Mouse (Mus musculus) bone marrow, adult 2 months (tissue): ENCODE results near the gene Oser1.

Source experiments
- CTCF ChIP-seq: fragments of 200-500 bp; IDR thresholded peaks from 2 replicates; pipeline ENCODE4 v1.5.1; 2011; ENCODE audit warnings: low read length, control low read depth; ENCODE audit not compliant: control insufficient read depth, insufficient read depth
- POLR2A ChIP-seq: fragments of 200-500 bp; IDR thresholded peaks from 2 replicates; pipeline ENCODE4 v1.6.1; 2011; ENCODE audit warnings: low read depth, mild to moderate bottlenecking, control low read depth, low read length, borderline replicate concordance; ENCODE audit not compliant: control insufficient read depth

DNA sequence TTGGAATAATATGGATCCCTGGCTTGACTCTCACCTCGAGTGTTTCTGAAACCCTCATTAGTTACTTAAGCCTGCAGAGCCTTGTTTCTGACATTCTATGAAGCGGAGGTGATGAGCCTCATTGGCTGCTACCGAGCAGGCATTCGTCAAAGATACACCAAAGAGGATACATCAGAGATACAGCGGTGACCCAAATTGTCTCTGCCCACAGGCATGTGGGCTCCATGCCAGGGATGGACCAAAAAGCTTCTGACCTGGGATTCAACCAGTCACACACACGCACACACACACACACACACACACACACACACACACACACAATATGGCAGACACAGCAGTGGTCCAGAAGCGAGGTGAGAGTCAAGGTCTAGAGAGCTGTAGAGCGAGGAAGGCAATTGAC, 43.3 kb downstream of the Oser1 start:
- no peak for TF ChIP-seq CTCF
- TF ChIP-seq POLR2A = no peak
